Mouse (Mus musculus): Measurements from ENCODE around the gene Man2b1.

DNA sequence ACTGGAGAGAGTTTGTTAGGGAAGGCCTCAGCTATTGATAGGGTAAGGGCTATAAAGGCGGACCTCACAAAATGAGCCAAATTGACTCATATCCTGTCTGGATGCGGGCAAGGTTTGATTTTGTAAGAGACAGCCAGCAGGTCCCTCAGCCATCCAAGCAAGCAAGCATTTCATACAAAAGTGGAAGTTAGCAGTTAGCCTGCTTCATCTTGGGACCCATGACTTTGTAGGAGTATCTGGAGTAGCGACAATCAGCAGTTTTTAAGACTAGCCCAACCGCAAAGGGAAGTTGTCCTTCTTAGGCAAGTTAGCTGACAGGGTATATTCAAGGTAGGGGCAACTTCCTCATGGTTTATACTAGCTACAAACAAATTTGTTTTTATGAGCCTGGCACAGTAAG lies 59.4 kb downstream of the Man2b1 start:
- TF ChIP-seq CTCF (IDR thresholded peaks at IDR 0.05; ENCODE audit: extremely low read depth, insufficient read length, insufficient replicate concordance, low read depth, low read length) (no peak), POLR2A (IDR thresholded peaks at IDR 0.05; ENCODE audit: low read depth, low read length) (no peak)

All from small intestine, adult 2 months (tissue).